Mouse (Mus musculus): ENCODE results near the gene Gpr132. TPM values are rescaled to one million over a fixed set of nuclear protein-coding genes. Genes with fewer than 3 reads are reported as not detected.

Gene Gpr132
- total RNA-seq (2023): 100 to 1,000 TPM; 180 to 202 TPM

GRCm38 (mm10) chr12:112868178-112869087 lies at the start of gene Gpr132:
Gene Gpr132, minus strand, starts transcription at chr12:112868228.

GRCm38 (mm10) chr12:112829244-112829864 lies 38.7 kb downstream of the Gpr132 start, which contains the start of gene Cdca4:
Gene Cdca4, minus strand, starts transcription at chr12:112829423.

GRCm38 (mm10) chr12:112808587-112809364 lies 59.3 kb downstream of the Gpr132 start, which contains the start of gene Clba1:
Gene Clba1, plus strand, starts transcription at chr12:112808937.

GRCm38 (mm10) chr12:112801864-112802846 lies 65.9 kb downstream of the Gpr132 start, which contains the start of gene Ahnak2:
Gene Ahnak2, minus strand, starts transcription at chr12:112802657.

Other genes with a start within 250 kb of the Gpr132 start
- gene Adssl1, start 248.2 kb downstream of the Gpr132 start, total RNA-seq (2023): 1 to 10 TPM; 2.3 to 3.7 TPM
- gene Siva1, start 223.5 kb downstream of the Gpr132 start, total RNA-seq (2023): 10 to 100 TPM; 15.6 to 21.2 TPM
- gene Akt1, start 193.3 kb downstream of the Gpr132 start, total RNA-seq (2023): 100 to 1,000 TPM; 109 TPM
- 1 to 10 TPM; 5.1 to 5.6 TPM for gene Zbtb42, start 189.4 kb downstream of the Gpr132 start, total RNA-seq (2023)
- 10 to 100 TPM in 1 of 2 experiments, 1 to 10 TPM in 1; 9.8 to 13.0 TPM for gene Cep170b, start 147.8 kb downstream of the Gpr132 start, total RNA-seq (2023)
- 10 to 100 TPM in 1 of 2 experiments, 1 to 10 TPM in 1; 3.9 to 11.8 TPM for gene Pld4, start 107.6 kb downstream of the Gpr132 start, total RNA-seq (2023)
- gene Ahnak2, start 65.6 kb downstream of the Gpr132 start, total RNA-seq (2023): under 1 TPM; 0.24 to 0.29 TPM
- 1 to 10 TPM in 1 of 2 experiments, not detected in 1; 1.0 TPM for gene Clba1, start 59.3 kb downstream of the Gpr132 start, total RNA-seq (2023)
- 10 to 100 TPM; 37.9 to 38.9 TPM for gene Cdca4, start 38.8 kb downstream of the Gpr132 start, total RNA-seq (2023)
- 1 to 10 TPM; 7.2 to 8.8 TPM for gene Jag2, start 61.5 kb upstream of the Gpr132 start, total RNA-seq (2023)
- 10 to 100 TPM; 20.8 to 20.9 TPM for gene Nudt14, start 73.9 kb upstream of the Gpr132 start, total RNA-seq (2023)
- 10 to 100 TPM; 28.7 to 32.4 TPM for gene Btbd6, start 108.3 kb upstream of the Gpr132 start, total RNA-seq (2023)
- gene Brf1, start 132.5 kb upstream of the Gpr132 start, total RNA-seq (2023): 100 to 1,000 TPM; 194 to 221 TPM
- gene Pacs2, start 146.3 kb upstream of the Gpr132 start, total RNA-seq (2023): 10 to 100 TPM; 76.2 to 88.3 TPM
- gene Tex22, start 206.3 kb upstream of the Gpr132 start, total RNA-seq (2023): 1 to 10 TPM; 2.8 to 3.1 TPM
- gene Mta1, start 230.1 kb upstream of the Gpr132 start, total RNA-seq (2023): 10 to 100 TPM; 95.6 to 98.2 TPM

All from T-cell, adult 66 days (primary cell).